Mouse (Mus musculus): ENCODE data around the gene Gm1043.

Gene Gm1043

DNA sequence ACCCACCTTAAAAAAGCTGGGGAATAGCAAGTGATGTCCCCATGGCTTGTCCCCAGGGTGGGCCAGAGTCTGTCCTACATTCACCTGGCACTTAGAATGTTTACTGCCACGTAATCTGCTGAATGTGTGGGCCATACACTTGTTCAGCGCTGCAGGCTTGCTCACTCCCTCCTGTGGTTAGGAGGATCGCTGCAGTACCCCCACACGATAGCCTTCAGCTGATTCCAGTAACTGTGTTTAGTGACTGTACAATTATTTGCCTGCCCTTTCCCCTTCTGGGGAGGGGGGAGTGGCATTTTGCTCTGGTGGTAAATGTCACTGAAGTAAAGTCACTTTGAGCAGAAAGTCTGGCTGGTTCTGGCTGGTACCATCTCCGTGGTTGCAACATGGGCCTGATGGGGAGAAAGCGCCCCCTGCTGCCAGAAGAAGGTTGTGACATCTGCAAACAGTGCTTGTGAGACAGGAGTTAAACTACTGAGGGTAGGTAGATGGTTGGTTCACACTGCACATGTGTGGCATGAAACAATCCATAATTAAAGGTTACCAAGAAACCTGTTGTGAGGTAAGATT, 24.2 kb downstream of the Gm1043 start:
- DNase-seq (ENCODE audit: low spot score in 2 of 2): peak; percentile 81 to 85

DNA sequence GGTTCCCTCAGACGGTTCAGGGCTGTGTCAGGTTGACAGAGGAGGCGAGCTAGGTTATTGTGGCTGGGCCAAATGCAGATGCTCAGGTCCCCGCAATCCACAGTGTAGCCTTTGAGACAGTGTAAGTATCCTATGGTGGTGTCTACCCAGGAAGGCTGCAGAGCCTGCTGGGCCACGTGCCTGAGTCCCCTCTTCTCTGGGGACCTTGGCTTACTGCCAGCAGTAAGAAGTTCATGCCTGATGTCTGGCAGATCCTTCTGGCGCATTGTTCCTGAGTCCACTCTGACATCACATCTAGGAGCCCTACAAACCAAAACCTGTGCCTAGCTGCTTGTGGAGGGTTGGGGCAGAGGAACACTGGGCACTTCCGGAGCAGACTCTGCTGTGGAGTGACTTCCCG, 27.2 kb downstream of the Gm1043 start:
- no peak for DNase-seq (ENCODE audit: low spot score in 2 of 2)

DNA sequence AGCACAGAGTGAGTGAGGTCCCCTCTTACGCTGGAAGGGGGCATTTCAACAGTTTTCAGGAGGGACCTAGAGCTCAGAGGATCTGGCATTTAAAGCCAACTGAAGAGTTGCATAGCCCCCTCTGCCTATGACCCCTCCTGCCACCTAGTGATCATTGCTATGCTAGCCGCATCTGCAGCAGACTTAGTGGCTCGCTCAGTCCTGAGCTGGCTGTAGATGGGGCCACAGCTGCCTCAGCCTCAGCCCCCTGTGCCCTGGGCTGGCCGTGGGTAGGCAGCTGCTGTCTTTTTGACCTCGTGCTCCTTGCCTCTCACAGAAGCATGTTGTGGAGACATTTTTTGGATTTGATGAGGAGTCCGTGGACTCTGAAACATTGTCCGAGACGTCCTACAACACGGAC, 32.0 kb downstream of the Gm1043 start:
- DNase-seq (ENCODE audit: low spot score in 2 of 2): no peak

DNA sequence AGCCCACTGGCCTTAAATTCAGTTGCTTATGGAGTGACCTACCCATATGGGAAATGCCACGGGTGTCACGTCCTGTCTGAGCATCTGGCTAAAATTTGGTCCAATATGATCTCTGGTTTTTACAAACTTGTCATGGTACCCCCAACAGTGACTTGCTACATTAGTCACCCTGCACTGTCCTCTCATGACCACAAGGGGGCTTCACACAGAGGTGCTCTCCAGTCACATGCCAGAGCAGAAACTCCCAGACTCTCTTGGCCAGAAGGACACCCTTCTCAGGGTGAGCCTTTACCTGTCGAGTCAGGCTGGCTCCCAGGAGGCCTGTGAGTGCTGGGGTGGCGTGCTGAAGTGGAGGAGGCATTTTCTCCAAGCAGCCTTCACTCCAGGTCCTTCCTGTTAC, 33.1 kb downstream of the Gm1043 start:
- no peak for DNase-seq (ENCODE audit: low spot score in 2 of 2)

DNA sequence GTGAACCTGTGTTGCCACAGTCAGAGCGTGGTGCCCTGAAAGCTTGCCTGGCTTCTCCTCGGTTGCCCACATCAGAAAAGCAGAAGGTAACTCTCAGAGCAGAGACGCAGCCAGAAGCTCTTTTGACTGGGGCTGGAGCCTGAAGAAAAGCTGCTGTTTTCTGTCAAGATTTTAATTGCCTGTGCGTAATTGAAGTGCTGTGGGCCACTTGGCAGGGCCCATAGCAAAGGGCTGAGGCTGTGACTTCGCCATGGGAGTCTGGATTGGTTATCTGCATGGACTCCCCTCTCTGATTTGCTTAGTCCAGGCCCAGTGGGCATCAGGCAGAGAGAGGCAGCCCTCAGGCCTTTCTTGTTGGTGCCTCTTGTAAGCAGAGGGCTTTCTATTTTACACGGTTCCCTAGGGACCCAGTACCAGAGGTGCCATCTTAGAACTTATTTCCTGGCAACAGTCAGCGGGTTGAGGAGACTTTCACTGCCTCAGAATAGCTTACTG, 36.1 kb downstream of the Gm1043 start:
- no peak for DNase-seq (ENCODE audit: low spot score in 2 of 2)

DNA sequence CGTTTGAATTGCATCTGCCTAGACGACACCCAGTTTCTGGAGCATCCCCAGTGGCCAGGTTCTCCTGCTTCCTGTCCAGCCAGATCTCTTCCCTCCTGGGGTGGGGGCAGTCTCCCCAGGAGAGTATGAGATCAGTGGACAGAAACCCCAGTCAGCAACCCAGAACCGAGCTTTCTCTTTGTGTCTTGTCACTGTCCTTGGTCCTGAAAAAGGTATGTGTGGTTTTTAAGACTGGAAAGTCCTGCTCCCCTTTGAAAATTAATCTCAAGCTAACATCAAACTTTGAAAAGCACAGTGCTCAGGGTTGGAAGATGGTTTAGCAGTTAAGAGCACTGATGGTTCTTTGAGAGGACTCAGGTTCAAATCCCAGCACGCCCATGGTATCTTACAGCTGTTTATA, 46.7 kb downstream of the Gm1043 start:
- DNase-seq (ENCODE audit: low spot score in 2 of 2): no peak

DNA sequence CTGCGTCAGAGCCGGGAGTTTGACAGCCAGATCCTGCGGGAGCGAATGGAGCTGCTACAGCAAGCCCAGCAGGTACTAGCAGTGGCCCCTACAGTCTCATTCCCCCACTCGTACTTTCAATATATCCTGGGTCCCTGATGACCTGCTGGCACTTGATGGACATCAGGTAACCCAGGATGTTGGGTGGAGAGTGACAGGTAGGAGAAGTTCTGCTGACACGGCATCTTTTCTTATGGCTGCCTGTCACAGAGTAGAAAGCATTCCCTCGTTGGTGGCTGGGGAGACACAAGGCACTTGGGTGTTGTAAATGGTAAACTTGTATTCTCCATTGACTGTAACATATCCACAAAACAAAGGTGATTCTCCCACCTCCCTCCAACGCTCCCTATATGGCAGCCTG, 56.6 kb downstream of the Gm1043 start:
- no peak for DNase-seq (ENCODE audit: low spot score in 2 of 2)

DNA sequence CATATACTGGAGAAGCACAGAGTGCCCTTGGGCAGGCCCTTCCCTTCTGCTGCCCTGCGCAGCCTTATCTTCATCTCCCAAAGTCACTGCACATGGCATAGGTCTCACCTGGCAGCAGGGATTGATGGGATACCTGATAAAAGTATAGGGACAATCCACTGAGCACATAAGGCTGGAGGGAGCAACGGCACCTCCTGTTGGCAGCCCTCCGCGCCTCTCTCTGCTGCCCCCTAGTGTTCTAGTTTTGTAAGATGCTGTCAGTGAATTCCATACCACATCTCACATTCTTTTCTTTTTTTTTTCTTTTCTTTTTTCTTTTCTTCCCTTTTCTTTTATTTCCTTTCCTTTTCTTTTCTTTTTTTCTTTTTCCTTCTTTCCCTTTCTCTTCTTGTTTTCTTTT, 62.4 kb downstream of the Gm1043 start:
- peak in 1 of 2 experiments; percentile 68 for DNase-seq (ENCODE audit: low spot score in 2 of 2)

DNA sequence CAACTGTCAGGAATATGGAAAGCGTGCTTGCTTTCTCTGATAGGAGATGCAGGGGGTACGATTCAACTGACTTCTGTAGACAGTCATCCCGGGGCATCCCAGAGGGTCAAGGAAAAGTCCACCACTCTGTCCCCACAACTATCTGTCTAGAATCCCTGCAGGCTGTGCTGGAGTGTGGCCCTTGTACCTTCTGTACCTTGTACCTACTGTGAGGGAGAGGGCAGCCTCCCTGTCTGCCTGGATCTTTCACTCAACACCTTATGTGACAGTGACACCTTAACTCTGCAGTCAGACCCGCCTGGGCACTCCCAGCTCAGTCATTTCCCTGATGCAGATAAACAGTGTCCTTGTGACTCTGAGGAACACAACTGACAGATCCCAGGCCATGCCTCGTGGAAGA, 65.5 kb downstream of the Gm1043 start:
- no peak for DNase-seq (ENCODE audit: low spot score in 2 of 2)

DNA sequence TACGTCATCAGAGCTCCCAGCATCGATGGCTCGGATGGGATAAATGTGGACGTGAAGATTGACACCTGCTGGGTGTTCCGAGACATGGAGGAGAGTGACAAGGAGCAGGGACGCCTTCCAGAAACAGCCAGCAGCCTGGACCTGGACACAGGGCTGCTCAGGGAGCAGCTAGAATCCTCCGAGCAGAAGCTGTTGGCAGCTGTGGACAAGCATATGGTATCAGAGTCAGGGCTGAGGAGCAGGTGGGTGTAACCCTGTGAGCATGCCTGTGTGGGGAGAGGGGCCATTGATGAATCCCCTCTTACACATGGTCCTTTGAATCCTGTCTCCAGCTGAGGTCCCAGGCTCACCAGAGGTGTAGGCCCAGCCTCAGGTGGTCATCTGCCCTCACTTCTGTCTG, 69.3 kb downstream of the Gm1043 start:
- DNase-seq (ENCODE audit: low spot score in 2 of 2): peak in 1 of 2 experiments; percentile 14

DNA sequence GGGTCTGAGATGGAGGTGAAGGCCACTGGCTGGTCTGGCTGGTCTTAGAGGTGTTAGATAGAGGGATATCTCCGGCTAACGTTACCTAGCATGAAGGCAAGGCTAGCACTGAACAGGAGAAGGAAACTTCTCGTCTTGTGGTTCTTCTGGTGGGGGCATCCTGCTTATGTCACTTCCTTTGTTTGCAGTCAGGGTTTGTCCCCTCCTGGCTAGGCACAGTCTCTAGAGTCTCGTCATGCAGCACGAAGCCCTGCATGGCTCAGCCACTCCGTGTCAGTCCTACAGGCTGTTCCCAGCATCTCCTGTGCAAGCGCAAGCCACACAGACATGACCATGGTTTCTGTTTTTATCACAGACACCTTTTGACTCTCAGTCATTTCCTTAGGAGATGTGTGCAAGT, 73.2 kb downstream of the Gm1043 start:
- no peak for DNase-seq (ENCODE audit: low spot score in 2 of 2)

DNA sequence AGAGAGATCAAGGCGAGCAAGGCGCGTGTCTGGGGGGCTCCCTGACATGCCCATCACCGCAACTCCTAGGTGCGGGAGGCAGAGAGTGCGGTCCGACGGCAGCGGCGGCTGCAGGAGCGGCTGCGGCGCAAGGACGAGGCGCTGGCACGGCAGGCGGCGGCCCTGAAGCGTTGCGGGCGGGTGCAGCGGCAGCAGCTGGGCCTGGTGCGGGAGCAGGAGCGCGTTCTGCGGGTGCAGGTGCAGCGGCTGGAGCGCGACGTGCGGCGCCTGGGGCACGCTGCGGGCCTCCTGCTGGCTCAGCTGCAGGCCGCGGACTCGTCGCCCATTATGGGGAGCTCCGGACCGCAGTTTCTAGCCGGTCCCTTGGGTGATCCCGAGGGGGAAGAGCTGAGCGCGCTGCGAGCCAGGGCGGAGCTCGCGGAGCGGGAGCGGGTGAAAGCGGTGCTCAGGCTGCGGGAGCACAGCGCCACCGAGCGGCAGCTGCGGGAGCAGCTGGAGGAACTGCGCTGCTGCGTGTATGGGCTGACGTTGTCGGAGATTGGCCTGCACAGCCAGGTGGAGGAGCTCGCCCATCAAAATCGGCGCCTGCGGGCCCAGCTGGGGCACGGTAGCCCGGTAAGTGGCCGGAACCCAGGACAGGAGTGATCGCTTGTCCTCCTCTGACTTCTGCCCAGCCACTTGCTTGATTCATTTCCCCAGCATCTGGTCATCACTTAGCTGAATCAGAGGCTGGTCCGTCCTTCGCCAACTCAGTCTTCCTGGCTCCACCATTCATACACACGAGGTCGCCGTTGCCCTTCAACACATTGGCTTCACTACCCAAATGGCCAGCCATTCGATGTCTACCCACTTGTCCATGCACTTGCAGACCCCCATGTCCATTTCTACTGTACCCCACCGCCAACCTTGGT, 78.0 kb downstream of the Gm1043 start:
- DNase-seq (ENCODE audit: low spot score in 2 of 2): peak; percentile 74 to 88

DNA sequence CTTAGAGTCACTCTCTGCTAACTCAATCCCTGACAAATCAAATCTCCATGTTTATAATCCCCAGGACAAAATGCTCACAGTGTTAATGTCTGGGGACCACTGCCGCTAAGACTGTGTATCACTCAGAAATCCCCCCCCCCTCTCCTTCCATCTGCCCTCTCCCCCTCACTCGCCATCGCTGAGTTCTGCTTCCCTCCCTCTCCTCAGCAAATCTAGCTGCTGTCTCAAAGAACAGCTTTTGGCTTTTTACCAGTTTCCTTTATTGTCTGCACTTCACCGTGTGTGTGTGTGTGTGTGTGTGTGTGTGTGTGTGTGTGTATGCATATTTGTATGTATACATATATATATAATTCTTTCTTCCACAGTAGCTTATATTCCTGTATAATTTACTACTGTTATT, 91.3 kb downstream of the Gm1043 start:
- DNase-seq (ENCODE audit: low spot score in 2 of 2): no peak

DNA sequence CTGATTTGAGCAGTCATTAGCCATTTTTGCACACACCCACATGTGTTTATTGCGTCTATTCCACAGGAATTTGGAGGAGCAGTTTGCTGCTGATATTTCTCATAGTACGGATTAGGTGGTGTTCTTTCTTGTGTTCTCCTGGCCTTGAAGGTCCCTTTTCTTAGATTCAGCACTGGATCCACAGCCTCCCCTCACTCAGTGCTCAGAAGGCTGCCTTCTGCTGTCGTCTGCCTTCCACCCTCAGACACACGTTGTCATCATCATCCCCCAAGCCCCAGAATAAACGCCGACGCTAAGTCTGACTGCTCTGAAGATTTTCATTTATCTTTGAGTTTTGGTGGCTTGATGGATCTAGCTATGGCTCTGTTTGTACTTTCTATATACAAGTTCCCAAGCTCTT, 91.9 kb downstream of the Gm1043 start:
- DNase-seq (ENCODE audit: low spot score in 2 of 2): no peak

DNA sequence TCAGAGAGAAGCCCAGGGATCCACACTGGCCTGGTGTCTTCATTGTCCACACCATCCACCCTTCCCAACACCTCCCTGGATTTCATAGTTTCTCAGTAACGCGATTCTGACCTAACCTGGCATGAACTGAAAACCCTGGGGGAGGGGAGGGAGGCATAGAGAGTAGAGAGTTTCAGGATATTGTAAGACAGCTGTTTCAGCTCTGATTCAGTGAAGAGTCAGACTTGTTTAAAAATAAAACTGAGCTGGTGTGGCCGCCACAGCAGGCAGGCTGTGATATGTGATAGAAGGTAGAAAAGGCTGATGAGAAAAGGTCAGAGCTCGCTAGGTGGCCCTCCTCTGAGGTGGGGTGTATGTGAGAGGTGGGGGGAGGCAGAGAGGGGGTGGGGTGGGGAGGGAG, 93.6 kb downstream of the Gm1043 start:
- no peak for DNase-seq (ENCODE audit: low spot score in 2 of 2)

DNA sequence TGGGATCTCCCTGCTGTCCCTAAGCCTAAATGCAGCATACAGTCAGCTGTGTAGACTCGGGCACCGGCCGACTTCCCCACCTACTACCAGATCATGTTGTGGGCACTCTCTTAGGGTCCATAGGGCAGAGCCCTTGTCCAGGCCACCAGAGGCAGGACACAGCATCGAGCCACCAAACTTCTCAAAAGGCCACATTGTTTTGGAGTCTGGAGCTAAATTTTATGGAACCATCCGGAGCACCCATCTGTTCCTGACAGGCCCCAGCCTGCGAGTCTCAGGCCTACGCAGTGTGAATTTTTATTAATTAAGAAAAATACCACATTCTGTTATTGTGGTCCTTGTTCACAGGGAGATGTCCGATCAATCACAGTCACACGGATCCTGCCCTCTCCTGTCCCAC, 94.7 kb downstream of the Gm1043 start:
- DNase-seq (ENCODE audit: low spot score in 2 of 2): no peak

DNA sequence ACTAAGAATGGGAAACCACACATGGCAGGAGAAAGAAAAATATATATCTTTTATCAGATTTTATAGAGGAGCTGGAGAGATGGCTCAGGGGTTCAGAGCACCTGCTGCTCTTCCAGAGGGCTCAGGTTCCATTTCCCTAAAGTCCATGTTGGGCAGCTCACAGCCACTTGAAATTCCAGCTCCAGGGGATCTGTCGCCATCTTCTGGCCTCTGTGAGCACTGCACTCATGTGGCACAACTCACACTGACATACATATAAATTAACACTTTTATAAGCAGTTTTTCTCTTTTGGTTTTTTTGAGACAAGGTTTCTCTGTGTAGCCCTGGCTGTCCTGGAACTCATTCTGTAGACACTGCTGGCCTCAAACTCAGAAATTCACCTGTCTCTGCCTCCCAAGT, 95.5 kb downstream of the Gm1043 start:
- DNase-seq (ENCODE audit: low spot score in 2 of 2): no peak

DNA sequence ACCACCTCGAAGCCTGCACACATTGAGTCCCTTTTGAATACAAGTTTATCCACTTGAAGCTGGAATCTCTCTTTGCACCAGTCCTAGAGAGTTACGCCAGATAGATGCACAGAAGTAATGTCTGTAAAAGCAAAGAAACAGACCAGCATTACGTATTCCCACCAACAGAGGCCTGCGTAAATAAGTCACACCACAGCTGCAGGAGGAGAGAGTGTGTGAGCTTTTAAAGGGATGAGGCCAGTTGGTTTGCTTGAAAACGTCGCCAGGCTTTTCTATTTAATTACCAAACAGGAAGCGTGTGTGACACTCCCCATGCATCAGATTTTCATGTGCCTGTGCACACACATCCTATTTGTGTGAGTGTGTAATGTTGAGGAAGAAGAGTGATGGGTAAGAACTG, 99.4 kb downstream of the Gm1043 start:
- no peak for DNase-seq (ENCODE audit: low spot score in 2 of 2)

DNA sequence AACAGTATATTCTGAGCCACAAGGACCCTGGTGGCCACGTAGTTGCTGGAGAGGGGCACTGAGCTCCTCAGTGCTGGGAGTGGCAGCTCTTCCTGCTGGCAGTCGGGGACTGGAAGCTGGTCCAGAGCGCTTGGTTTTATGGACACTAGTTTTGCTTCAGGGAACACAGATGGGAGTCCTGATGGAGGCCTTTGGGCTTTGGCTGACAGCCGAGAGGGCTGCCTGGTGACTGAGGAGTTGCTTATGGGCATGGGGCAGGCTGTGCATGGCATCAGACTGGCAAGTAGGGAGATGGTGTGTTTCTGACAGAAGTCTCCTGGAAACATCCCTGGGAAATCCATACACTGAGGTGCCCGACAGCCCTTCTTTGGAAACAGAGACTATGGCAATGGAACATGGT, 105.2 kb downstream of the Gm1043 start:
- DNase-seq (ENCODE audit: low spot score in 2 of 2): peak in 1 of 2 experiments; percentile 33

DNA sequence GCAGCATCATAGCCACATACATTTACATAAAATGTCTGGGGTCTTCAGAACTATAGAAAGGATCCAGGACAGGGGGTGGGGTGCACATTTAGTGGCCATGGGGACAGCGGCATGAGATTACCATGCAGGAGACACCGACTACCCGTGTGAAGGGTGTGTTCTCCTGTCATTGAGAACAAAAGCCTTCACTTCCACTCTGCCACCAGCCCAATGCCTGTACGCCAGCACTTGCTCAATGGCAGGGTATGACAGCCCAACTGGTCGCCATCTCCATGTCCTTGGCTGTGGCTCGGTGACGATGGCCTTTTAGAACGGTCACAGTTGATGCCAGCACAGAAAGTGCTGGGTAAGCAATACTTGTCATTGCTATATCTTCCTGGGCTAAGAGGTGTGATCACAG, 111.0 kb downstream of the Gm1043 start:
- no peak for DNase-seq (ENCODE audit: low spot score in 2 of 2)

DNA sequence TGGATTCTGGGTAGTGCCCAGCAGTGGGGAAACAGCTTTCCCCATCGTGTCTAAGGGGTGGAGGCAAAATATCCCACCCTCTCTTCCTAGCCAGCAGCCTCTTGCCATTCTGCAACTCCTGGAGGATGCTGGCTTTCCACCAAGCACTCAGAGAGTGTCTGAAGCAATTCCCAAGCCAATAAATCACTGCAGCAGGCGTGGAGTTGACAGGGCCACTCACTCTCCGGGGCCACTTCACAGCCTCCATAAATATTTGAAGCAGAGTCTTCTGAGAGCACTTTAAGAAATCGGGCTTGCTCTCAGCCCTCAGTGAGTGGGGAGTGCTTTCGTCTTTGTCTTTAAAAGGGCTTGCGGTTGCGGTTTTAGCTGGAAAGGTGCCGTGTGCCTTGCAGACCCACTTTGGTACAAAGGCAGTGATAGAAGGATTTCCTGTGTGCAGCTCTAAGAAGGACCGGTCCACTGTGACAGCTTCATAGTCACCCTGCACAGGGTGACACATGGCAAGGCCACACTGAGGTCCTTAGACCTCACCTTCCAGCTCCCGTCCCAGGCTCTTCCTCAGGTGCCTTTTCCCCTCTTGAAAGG, 111.6 kb downstream of the Gm1043 start:
- no peak for DNase-seq (ENCODE audit: low spot score in 2 of 2)

DNA sequence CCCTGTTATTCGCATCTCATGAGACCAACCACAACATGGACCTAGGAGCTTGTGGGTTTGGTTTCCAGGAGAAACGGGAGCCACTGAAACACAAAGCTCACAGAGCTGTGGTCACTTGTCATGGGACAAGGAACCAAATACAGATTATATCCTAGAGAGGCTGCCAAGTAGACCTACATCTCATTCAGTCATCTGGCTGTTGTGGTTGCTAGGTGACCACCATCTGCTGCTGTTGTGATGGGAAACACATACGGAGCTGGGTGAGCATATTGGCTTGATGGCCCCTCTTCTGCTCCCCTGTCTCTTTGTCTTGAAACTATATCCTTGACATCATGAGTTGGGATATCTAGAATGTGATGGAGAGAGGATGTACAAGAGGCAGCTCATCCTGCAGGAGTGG, 112.3 kb downstream of the Gm1043 start:
- DNase-seq (ENCODE audit: low spot score in 2 of 2): no peak
